Mouse (Mus musculus) left cerebral cortex, adult 18-20 months (tissue): ENCODE results near the gene Yeats4. TPM values are rescaled to one million over a fixed set of nuclear protein-coding genes. Genes with fewer than 3 reads are reported as not detected.
"Not testable (repeated sequence)": the region's sequence is repeated elsewhere in the genome, so short reads cannot be mapped to it uniquely, and the experiment has no call there.

Source experiments
- DNase-seq, 2 experiments: peaks; one replicate each; pipeline ENCODE4 v3.0.0; 2021 to 2022; ENCODE audit warnings: low spot score in 2 of 2, mixed read lengths in 1 of 2
- long read RNA-seq, 2 experiments: library from polyadenylated mRNA; stranded (forward); transcript quantifications; one replicate each; pipeline ENCODE4 v2.0.0; 2021
- total RNA-seq, 2 experiments: library from RNA; stranded (reverse); gene quantifications; 2 replicates each; pipeline ENCODE4 v1.2.3; 2021

The Yeats4 gene
- 10 to 100 TPM; 47.1 to 50.0 TPM for total RNA-seq
- long read RNA-seq, experiment 1, transcript Yeats4-201 (7 exons, 1,327 nt): major isoform, 36 of 37 reads
- long read RNA-seq, experiment 1, partial matches to known transcripts: 0 of 37 reads
- long read RNA-seq, experiment 1, other reads (novel, unspliced or antisense): 1 of 37 reads
- long read RNA-seq, experiment 2, transcript Yeats4-201 (7 exons, 1,327 nt): major isoform, 28 of 32 reads
- long read RNA-seq, experiment 2, partial matches to known transcripts: 1 of 32 reads
- long read RNA-seq, experiment 2, other reads (novel, unspliced or antisense): 2 of 32 reads

DNA sequence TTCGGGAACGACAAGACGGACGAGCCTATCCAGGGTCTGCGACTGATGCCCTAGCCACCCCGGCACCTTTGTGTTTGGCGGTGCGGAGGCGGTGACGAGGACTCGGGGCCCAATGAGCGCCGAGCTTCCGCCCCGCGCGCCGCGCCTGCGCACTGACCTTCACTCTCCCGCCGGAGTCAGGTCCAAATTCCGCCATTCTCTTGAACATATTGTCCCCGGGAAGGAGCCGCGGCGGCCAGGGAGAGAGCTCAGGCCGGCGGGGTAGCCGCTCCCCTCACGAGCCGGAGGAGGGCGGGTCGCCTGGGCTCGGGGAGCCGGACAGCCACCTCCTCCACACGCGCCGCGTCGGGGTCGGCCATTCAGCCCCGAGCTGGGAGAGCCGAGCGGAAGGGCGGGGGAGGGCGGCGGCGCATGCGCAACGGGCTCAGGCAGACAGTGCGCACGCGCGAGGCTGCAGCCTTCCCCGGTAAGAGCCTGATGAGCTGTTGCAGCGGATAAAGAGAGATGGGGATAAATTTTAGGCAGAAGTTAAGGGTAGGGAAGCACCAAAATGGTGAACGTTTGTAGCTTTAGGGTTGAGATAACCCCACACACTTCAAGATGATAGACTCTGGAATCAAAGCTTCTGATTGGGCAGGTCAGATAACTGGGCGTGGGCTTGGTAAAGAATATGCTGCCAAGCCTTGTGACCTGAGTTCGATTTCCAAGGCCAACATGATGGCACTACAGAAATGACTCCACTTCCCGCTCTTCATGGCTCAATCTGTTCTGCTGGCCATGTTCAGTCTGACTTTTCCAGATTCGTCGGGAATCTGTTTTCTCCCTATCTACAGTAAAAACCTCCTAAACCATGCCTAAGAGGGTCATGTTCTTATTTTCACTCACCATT, at the start of gene Yeats4:
Gene Yeats4, minus strand, starts transcription at position 406 of the 889 bp plus-strand sequence.
- DNase-seq: peak; percentile 92 to 94

DNA sequence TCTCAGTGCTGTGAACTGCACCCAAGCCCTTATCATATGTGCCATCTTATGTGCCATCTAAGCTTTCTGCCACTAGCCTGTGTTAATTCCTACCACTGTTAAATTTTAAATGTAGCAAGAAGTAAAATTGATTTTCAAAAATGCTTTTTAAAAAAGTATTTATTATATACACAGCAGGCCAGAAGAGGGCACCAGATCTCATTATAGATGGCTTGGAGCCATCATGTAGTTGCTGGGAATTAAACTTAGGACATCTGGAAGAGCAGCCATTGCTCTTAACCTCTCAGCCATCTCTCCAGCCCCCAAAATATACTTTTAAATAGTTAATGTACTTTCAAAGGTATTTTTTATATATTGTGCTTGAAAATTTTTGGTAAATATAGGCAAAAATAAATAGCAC, 47.7 kb upstream of the Yeats4 start:
- DNase-seq: no peak

DNA sequence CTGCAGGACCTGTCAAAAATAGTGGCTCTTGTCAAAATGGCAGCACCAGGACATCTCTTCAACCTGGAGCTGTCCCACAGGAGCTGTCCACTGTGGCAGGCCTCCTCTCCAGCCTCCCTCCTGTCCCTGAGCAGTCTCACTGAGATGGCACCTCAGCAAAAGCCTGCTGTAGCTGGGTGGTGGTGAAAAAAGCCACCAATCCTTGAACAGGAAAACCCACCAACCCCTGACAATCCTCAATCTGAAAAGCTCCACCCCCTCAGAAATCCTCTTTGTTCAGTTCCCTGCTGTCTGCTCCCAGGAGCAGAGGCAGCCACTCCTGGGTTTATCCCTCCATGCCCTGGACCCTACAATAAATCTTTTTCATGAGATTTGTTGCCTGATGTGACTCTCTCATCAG, 35.6 kb upstream of the Yeats4 start:
- DNase-seq: no peak

DNA sequence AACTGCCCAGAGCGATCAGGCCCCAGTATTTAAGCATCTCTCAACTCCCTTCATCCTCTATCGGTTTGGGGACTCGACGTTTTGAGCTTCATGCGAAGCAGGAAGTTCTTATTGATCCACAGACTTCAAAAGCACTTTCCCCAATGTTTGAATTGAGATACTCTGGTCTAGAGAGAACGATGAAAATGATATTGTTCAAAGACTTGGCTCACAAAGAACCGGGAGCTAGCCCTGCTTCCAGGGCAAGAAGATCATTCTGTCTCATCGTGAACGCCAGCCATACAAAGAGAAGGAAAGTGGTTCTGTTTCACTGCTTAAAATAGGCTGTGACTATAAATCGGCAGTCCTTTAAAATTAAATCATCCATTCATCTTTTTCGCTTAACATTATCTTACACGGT, 14.3 kb upstream of the Yeats4 start, which contains the start of gene 9530003J23Rik:
Gene 9530003J23Rik, minus strand, starts transcription at position 101 of the 400 bp plus-strand sequence.
- no peak for DNase-seq

DNA sequence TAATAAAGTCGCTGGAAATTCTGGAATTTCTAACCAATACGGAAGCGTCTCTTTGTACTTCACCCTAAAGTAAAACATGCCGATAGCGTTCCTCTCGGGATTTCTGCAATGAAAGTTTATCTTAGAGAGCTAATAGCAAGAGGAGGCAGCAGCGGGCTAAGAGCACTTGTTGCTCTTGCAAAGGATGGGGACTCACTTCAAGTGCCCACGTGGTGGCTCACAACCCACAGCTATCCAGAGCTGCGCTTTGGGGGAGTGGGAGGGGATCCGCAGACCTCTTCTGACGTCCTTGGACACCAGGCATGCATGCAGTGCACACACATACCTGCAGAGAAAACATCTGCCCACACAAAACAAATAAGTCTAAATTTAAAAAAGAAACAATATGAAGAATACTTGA, 11.6 kb upstream of the Yeats4 start:
- no peak for DNase-seq

DNA sequence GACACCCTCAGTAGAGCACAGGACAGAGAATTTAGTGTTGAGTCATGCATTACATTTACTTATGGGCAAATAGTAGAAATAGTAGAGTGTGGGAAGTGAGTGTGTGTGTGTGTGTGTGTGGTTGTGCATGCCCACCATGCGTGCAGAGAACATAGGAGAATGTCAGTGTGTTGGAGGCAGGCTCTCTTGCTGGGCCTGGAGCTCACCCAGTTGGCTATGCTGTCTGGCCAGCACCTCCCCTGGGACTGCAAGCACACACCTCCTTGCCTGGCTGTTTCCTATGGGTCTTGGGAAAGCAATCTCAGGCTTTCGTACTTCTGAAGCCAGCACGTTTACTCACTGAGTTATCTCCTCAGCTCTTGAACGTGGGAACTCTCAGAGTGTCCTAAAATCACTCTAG, 10.5 kb upstream of the Yeats4 start:
- DNase-seq: no peak

DNA sequence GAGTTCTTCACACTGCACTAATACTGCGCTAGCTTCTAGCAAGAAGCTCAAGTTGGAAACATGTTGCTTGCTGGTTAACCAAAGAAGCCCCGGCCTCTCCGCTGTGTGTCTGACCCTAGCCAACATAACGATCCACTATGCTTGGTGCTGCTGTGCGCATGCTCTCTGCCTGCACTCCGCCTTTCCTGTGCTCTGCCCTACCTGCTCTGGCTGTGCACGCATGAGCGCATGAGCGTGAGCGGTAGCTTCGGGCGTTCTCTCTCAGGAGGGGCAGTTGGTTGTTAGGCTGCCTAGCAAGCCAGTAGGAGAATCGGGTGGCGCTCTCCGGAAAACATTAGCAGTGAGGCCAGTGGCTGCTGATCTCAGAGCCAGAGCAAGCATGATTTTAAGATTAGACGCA, 5.5 kb upstream of the Yeats4 start:
- DNase-seq: no peak

DNA sequence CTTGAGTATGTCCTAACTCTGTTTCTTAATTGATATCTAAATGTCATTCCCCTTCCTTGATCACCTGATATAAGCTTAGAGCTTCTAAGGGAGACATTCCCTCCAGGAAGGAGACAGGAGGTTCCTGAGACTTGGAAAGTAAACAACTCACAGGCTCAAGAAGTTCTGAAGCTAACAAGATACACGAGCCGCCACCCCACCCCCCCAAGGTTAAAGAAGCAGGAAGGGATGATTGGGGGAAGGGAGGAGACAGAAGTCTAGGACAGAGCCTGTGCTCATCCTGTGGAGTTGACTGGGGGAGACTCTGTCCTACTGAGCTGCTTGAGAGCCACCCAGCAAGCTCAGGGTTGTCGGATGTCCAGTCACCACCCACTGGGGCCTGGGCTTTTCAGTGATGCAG, 1.7 kb upstream of the Yeats4 start:
- no peak for DNase-seq

DNA sequence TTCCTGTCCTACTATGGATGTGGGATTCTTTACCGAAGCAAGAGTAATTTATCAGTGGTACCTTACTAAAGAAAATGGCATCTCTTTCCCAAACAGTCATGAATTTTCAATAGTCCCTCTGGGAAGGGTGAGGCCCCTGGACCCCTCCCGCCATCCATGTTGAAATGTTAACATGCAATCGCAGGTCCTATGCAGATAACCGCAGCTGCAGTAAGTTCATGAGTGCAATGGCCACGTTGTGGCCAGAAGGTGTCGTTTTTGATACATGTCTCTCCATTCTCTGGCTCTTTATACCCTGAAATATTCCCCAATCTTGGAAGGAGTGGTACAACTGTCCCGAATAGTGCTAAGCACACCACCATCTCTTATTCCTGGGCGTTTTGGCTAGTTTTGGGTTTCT, 787 bp upstream of the Yeats4 start:
- DNase-seq: no peak

DNA sequence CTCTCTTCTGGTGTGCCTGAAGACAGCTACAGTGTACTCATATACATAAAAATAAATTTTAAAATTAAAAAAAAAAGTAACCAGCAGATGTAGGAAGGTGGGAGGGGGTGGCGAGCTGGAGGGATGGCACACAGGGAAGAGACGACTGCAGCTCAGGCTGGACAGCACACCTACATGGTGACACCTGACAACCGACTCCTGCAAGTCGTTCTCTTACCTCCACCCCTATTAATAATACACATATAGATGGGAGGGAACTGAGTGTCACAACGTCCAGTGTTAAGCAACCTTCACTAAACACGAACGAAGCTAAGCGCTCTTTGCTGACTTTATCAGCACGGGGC, 577 bp downstream of the Yeats4 start:
- no peak for DNase-seq

DNA sequence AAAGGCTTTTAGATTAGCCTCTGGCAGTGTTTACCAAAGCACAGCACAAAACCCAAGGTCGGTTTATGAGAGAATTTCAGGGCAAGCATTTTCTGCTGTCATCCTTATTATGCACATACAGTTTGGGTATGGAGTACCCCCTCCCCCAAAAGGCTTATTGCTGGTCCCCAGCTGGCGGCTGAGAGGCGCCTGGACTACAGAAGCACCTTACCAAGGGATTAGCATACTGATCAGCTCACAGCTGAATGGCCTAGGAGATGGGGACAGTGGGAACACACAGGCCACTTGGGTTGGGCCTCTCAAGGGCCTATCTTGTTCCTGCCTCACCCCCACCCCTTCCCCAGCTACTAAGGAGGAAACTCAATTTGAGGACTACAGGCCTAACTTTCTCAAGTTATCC, 1.5 kb downstream of the Yeats4 start:
- no peak for DNase-seq

DNA sequence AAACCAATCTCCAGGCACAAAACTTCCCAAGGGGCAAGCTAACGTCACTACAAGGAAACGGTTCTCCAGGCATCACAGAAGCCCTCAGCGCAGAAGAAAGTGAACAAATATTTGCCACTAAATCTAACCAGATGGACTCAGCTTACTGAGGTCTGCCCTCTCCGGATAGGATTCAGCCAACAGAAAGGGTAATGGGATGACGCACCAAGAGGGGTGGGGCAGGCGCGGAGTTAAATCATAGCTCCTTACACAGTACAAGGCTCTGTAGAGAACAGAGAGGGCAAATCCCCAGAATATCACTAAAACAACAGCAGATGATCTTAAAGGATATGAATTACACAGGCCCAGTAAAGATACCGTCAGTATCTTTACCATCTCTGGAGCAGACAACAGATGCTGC, 6.0 kb downstream of the Yeats4 start:
- DNase-seq: no peak

DNA sequence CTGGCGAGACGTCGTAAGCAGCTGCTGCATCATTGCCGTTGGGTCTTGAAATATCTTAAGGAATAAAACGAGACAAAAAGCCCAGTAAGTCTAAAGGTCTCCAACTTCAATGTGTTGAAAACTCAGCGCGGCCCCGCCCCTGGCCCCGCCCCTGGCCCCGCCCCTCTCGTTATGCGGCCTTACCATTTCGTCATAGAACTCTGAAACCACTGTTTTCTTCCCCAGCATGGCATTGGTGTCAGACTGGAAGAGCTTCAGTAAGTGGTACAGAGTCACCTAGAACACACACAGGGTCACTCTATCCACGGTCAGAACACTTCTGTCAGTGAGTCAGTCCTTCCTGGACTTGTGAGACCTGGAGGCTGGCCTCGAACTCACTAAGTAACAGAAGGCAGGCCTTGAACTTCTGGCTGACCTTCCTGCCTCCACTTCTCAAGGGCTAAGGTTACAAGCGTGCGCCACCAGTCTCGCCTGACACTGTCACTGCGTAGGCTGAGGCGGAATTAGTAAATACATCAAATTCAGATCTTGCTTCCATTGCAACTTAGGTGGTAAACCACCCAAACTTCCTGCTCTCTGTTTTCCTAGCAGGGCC, 7.0 kb downstream of the Yeats4 start:
- DNase-seq: no peak

DNA sequence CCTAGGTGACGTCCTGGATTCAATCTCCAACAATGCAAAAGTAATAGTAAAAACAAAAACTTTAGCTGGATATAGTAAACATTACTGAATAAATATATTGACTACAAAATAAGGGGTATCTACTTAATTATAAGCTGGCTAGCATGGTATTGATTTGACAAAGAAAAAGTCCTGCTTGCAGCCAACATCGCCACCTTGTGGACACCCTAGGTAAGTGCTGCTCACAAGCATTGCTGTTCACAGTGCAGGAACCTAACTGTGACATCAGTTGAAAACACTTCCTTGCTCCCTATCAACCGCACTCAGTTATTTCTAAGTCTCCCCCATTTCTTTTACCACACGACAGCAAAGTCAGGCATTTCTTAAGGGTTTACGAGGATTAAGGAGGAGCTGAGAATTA, 7.5 kb downstream of the Yeats4 start:
- peak in 1 of 2 experiments; percentile 44 for DNase-seq

DNA sequence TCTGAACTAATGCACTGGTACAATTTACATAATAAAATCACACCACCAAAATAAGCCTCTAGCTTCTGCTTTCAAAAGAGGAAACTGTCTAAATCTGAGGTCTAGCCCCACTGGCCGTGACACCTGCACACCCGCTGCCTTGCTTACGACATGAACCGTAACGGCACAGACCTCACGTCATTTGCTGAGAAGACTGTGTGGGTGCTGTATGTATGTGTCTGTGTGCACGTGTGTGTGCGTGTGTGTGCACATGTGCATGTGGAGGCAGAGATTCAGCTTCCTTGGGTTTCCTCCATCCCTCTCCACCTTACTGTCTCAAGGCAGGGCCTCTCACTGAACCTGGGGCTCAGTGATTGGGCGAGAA, 8.2 kb downstream of the Yeats4 start:
- no peak for DNase-seq

DNA sequence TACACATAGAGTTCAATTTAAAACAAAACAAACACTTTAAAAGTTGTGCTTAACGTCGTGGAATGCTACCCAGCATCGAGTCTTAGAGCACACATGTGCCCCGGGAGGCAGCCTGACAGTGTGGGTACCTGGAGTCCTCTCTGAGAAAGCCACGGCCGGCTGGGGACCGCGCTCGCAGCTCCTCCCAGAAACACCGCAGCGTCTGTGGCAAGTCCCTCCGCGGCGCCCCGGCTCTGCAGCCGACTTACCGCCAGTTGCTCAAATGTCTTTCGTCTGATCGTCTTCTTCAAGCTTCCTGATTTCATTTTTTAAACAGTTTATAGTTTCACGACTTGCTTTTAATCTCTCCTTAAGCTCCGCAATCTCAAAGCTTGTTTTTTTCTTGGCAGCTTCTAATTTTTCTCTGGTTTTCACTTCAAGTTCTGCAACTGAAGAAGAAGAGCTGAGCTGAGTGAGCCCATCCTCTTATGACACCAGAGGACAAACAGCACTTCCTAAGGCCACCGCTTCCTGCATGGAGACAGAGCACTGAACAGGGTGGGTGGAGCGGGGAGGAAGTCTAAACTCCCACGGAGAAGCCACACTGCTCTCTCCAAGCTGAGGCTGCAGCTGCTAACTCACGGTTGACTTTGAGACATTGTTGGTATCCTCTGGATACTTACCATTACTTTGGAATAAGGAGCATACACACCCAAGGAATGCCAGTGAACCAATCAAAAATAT, 8.7 kb downstream of the Yeats4 start:
- DNase-seq: no peak

DNA sequence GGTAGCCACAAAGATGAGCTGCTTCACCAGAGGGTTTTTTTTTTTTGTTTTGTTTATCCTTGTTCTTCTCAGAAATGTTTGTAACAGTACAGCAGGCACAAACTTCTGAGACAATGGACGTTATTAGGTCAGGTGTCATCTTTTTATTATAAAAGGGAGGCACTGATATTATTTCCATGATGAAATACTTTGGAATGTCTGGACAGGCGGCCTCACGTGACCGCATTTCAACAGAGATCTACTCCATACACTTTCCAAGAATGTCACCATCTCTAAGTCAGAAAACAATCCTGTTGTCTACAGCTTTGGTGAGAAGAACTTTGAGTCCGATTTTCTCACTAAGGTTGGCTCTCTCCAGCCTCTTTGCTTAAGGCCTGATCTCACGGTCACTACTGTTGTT, 13.3 kb downstream of the Yeats4 start:
- no peak for DNase-seq

DNA sequence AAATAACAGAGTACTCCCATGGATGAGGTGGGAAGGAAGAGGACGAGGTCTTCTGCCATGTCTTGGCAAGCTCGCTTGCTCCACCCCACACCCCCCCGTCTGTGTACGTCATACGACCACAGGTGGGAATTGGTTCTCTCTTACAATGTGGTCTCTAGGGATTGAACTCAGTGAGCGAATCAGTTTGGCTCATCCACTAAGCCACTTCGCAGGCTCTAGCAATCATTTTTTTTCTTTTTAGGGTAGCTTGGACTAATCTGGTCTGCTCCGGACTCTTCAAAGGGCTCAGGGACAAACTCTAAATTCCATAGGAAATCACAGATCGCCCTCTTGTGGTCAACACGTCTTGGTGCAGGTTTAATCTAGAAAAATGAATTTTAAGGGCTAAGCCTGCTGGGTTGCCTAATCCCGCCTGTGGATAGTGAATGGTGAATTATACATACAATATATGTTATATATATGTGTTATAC, 14.8 kb downstream of the Yeats4 start:
- peak in 1 of 2 experiments; percentile 30 for DNase-seq

DNA sequence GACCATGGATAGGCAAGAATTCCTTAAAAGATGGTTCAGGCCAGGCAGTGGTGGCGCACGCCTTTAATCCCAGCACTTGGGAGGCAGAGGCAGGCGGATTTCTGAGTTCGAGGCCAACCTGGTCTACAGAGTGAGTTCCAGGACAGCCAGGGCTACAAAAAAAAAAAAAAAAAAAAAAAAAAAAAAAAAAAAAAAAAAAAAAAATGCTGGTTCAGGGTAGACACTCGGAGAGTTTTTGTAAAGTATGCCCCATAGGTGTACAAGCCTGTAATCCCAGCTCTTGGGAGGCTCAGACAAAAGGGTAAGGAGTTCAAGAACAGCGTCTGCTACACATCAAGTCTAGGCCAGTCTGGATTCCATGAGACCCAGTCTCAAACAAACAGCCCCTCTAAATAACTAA, 15.5 kb downstream of the Yeats4 start:
- DNase-seq: not testable (repeated sequence)

DNA sequence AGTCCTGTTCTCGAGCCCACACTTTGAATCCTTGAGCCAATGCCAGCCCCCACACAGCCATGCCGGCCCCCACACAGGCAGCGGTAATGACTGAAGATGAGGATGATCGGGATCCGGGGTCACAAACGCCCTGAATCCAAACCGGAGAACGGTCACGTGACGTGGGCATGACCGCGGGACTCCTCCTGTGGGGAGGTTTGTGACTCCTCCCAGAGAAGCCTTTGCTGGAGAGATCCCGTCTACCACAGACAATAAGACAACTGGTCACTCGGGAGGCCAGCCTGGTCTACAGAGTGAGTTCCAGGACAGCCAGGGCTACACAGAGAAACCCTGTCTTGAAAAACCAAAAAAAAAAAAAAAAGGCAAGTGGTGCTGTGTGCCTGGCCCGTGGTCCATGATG, 16.1 kb downstream of the Yeats4 start:
- DNase-seq: no peak

DNA sequence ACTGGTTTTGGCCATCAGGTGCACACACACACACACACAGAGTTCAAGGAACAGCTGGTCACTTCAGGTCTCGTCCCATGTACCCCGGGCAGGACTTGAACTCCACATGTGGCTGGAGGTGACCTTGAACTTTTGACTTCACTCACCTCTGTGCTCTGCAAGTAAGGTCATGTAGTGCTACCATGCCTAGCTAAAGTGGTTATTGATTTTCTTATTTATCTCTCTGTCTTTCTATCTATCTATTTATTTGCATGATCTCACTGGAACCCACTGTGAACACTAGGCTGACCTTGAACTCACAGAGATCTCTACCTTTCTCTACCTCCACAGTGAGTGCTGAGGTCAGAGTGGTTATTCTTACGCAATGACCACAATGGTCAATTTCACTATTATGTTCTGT, 18.2 kb downstream of the Yeats4 start:
- no peak for DNase-seq
